Mouse (Mus musculus): ENCODE measurements around the gene Pax2. TPM values are rescaled to one million over a fixed set of nuclear protein-coding genes. Genes with fewer than 3 reads are reported as not detected.

Gene Pax2
- total and polyA plus RNA-seq, 3 experiments, result not detected

DNA sequence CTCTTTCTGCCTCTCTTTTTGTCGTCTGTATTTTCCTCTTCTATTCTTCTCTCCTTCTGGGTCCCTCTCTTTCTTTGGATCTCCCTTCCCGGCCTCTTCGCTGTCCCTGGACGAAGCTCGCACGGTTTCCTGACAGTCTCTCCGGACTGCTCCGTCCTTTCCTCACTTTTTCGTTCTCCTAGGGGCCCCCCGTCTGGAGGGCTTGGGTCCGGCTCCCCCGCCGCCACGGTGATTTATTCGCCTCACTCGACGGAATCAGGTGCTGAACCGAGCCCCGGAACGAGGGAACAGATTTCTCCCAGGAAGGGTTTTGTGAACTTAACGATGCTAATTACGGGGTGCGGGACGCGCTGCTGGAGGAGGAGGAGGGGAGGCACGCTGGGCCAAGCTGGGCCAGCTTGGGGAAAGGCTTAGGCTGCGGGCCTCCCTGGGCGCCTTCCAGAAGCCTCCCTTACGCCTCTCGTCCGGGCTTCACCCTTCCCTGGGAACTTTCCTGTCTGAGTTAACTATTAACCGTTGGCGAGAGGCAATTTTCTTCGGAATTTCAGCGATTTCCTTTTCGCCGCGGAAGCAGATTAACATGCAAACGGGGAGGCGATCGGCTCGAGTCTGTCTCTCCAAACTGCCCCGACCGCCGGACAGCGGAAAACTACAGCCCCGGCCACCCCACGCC lies 14.6 kb upstream of the Pax2 start:
- no peak overlapping the region for H3K4me2 ChIP-seq (ENCODE audit: insufficient read depth, low read depth, poor library complexity, severe bottlenecking)
- no peak for DNase-seq (ENCODE audit: extremely low read depth)
- dilution Hi-C loops (cut with MboI; ENCODE audit: extremely low pct_ligation_motif_present, extremely low pct_unique_long_range_greater_than_20kb, low sequenced_read_pairs), result no loop called here

GRCm38 (mm10) chr19:44741764-44742127 lies 14.1 kb upstream of the Pax2 start:
- no peak overlapping the region for H3K27ac ChIP-seq (ENCODE audit: insufficient read depth, low read depth)
- no peaks in the 10 kb centered on the region for H3K36me3 ChIP-seq (replicated peaks in 1 of 2; ENCODE audit: control insufficient read depth in 1 of 2, insufficient read depth in 1 of 2, low read length in 1 of 2)
- H3K4me2 ChIP-seq (ENCODE audit: insufficient read depth, low read depth, poor library complexity, severe bottlenecking), result no peak overlapping the region
- dilution Hi-C loops (cut with MboI; ENCODE audit: extremely low pct_ligation_motif_present, extremely low pct_unique_long_range_greater_than_20kb, low sequenced_read_pairs), result no loop called here
- H3K9me3 ChIP-seq (replicated peaks; ENCODE audit: low read length), result no peaks in the 10 kb centered on the region
- in situ Hi-C loops (cut with MboI; ENCODE audit: low pct_ligation_motif_present, low pct_unique_long_range_greater_than_20kb, low sequenced_read_pairs), result loop anchor here (10.0 kb wide), 1 partner anchor 147 kb away; no protein-coding TSS in a partner anchor
- DNase-seq (ENCODE audit: extremely low read depth), result no peak
- H3K9ac ChIP-seq (ENCODE audit: insufficient read depth, low read depth), result no peak overlapping the region
- H3K4me3 ChIP-seq (replicated peaks in 1 of 3; ENCODE audit: low read depth in 2 of 3, low read length in 2 of 3, poor library complexity in 1 of 3), result no peak overlapping the region
- TF ChIP-seq RCOR1 (conservative IDR thresholded peaks at IDR 0.05; ENCODE audit: low read depth, low read length) (no peak), TBP (conservative IDR thresholded peaks at IDR 0.05; ENCODE audit: low read depth, low read length) (no peak), JUN (IDR thresholded peaks at IDR 0.05; ENCODE audit: insufficient read depth, low read depth, low read length) (no peak), UBTF (IDR thresholded peaks at IDR 0.05; ENCODE audit: low read depth, low read length) (no peak), ZKSCAN1 (IDR thresholded peaks at IDR 0.05; ENCODE audit: borderline replicate concordance, low read depth, low read length) (no peak), CTCF (conservative IDR thresholded peaks at IDR 0.05 in 1 of 2, IDR thresholded peaks at IDR 0.05 in 1 of 2; ENCODE audit: low read depth in 2 of 2, low read length in 2 of 2) (no peak), MEF2A (IDR thresholded peaks at IDR 0.05; ENCODE audit: borderline replicate concordance, low read depth, low read length) (no peak), BHLHE40 (IDR thresholded peaks at IDR 0.05; ENCODE audit: low read depth, low read length) (no peak), SMC3 (IDR thresholded peaks at IDR 0.05; ENCODE audit: low read depth, low read length) (no peak), ZNF384 (IDR thresholded peaks at IDR 0.05; ENCODE audit: low read depth, low read length) (no peak), MAFK (IDR thresholded peaks at IDR 0.05; ENCODE audit: insufficient replicate concordance, low read length) (no peak), CHD1 (IDR thresholded peaks at IDR 0.05; ENCODE audit: low read depth, low read length) (no peak), GABPA (IDR thresholded peaks at IDR 0.05; ENCODE audit: insufficient replicate concordance, low read depth, low read length) (no peak), MAZ (IDR thresholded peaks at IDR 0.05; ENCODE audit: low read depth, low read length) (no peak), PAX5 (IDR thresholded peaks at IDR 0.05; ENCODE audit: low read length) (no peak), CHD2 (IDR thresholded peaks at IDR 0.05; ENCODE audit: low read length) (no peak), POLR2A (IDR thresholded peaks at IDR 0.05; ENCODE audit: low read depth, low read length) (no peak), MXI1 (IDR thresholded peaks at IDR 0.05; ENCODE audit: low read depth, low read length) (no peak), ETS1 (conservative IDR thresholded peaks at IDR 0.05; ENCODE audit: low read depth, low read length) (no peak)
- H3K27me3 ChIP-seq (replicated peaks), result peaks cover 83% of the 10 kb centered on the region
- H3K79me2 ChIP-seq (replicated peaks; ENCODE audit: control insufficient read depth, extremely low read depth, insufficient read depth, poor library complexity, severe bottlenecking), result no peaks in the 10 kb centered on the region
- H3K4me1 ChIP-seq (ENCODE audit: control insufficient read depth in 1 of 2, insufficient read depth in 2 of 2), result no peaks in the 10 kb centered on the region

More for the DNA sequence above, 14.6 kb upstream of the Pax2 start:
- no peak for TF ChIP-seq MYC (IDR thresholded peaks at IDR 0.05; ENCODE audit: low read depth, low read length)
- no peak for TF ChIP-seq CHD2 (IDR thresholded peaks at IDR 0.05; ENCODE audit: low read length)
- no peak for TF ChIP-seq POLR2AphosphoS2 (IDR thresholded peaks at IDR 0.05; ENCODE audit: low read depth, low read length)
- TF ChIP-seq ZKSCAN1 (IDR thresholded peaks at IDR 0.05; ENCODE audit: borderline replicate concordance, low read depth, low read length), result no peak
- no peak for TF ChIP-seq CTCF (conservative IDR thresholded peaks at IDR 0.05 in 1 of 2, IDR thresholded peaks at IDR 0.05 in 1 of 2; ENCODE audit: low read depth in 2 of 2, low read length in 2 of 2)
- TF ChIP-seq ZC3H11A (IDR thresholded peaks at IDR 0.05; ENCODE audit: low read depth, low read length), result no peak
- no peak for TF ChIP-seq RAD21 (IDR thresholded peaks at IDR 0.05; ENCODE audit: low read depth, low read length)
- TF ChIP-seq POLR2A (IDR thresholded peaks at IDR 0.05; ENCODE audit: low read depth, low read length), result no peak
- no peak for TF ChIP-seq IRF4 (IDR thresholded peaks at IDR 0.05; ENCODE audit: low read depth, low read length)
- no peak for TF ChIP-seq JUN (IDR thresholded peaks at IDR 0.05; ENCODE audit: insufficient read depth, low read depth, low read length)
- no peak for TF ChIP-seq PAX5 (IDR thresholded peaks at IDR 0.05; ENCODE audit: low read length)
- no peak for TF ChIP-seq SMC3 (IDR thresholded peaks at IDR 0.05; ENCODE audit: low read depth, low read length)
- no peak for TF ChIP-seq MAZ (IDR thresholded peaks at IDR 0.05; ENCODE audit: low read depth, low read length)
- no peak for TF ChIP-seq UBTF (IDR thresholded peaks at IDR 0.05; ENCODE audit: low read depth, low read length)
- TF ChIP-seq USF1 (IDR thresholded peaks at IDR 0.05; ENCODE audit: low read depth, low read length), result no peak
- no peak for TF ChIP-seq ZMIZ1 (IDR thresholded peaks at IDR 0.05; ENCODE audit: low read depth, low read length)
- H3K27me3 ChIP-seq (replicated peaks), result peaks cover 81% of the 10 kb centered on the region
- no peaks in the 10 kb centered on the region for H3K79me2 ChIP-seq (replicated peaks; ENCODE audit: control insufficient read depth, extremely low read depth, insufficient read depth, poor library complexity, severe bottlenecking)
- H3K27ac ChIP-seq (ENCODE audit: insufficient read depth, low read depth), result no peak overlapping the region
- no peaks in the 10 kb centered on the region for H3K9me3 ChIP-seq (replicated peaks; ENCODE audit: low read length)
- no peak overlapping the region for H3K9ac ChIP-seq (ENCODE audit: insufficient read depth, low read depth)
- no peak overlapping the region for H3K4me3 ChIP-seq (replicated peaks in 1 of 3; ENCODE audit: low read depth in 2 of 3, low read length in 2 of 3, poor library complexity in 1 of 3)
- no peaks in the 10 kb centered on the region for H3K4me1 ChIP-seq (ENCODE audit: control insufficient read depth in 1 of 2, insufficient read depth in 2 of 2)
- in situ Hi-C loops (cut with MboI; ENCODE audit: low pct_ligation_motif_present, low pct_unique_long_range_greater_than_20kb, low sequenced_read_pairs), result loop anchor here (10.0 kb wide), 1 partner anchor 146 kb away; no protein-coding TSS in a partner anchor
- H3K36me3 ChIP-seq (replicated peaks in 1 of 2; ENCODE audit: control insufficient read depth in 1 of 2, insufficient read depth in 1 of 2, low read length in 1 of 2), result no peaks in the 10 kb centered on the region

Measured in CH12.LX (cell line).